Mouse (Mus musculus): Measurements from ENCODE around the gene Gm10324.
"Not testable (repeated sequence)": the region's sequence is repeated elsewhere in the genome, so short reads cannot be mapped to it uniquely, and the experiment has no call there.

Gene Gm10324

GRCm38 (mm10) chr13:66119247-66119646 is at the start of gene Gm10324:
TSS of gene Gm10324 (plus strand) at chr13:66119547.
- not testable (repeated sequence) for DNase-seq

Data from cerebellum, adult 9-11 months (tissue).